Mouse (Mus musculus) T-cell, adult 66 days (primary cell): ENCODE results near the gene Pde4c. TPM values are rescaled to one million over a fixed set of nuclear protein-coding genes. Genes with fewer than 3 reads are reported as not detected.

Experiments used
- total RNA-seq, 2 experiments: library from RNA; stranded (reverse); gene quantifications; 3 replicates in 1 of 2; 4 replicates in 1 of 2; pipeline ENCODE4 v1.2.4; 2023

The Pde4c gene
- under 1 TPM; 0.32 to 0.47 TPM for total RNA-seq

DNA sequence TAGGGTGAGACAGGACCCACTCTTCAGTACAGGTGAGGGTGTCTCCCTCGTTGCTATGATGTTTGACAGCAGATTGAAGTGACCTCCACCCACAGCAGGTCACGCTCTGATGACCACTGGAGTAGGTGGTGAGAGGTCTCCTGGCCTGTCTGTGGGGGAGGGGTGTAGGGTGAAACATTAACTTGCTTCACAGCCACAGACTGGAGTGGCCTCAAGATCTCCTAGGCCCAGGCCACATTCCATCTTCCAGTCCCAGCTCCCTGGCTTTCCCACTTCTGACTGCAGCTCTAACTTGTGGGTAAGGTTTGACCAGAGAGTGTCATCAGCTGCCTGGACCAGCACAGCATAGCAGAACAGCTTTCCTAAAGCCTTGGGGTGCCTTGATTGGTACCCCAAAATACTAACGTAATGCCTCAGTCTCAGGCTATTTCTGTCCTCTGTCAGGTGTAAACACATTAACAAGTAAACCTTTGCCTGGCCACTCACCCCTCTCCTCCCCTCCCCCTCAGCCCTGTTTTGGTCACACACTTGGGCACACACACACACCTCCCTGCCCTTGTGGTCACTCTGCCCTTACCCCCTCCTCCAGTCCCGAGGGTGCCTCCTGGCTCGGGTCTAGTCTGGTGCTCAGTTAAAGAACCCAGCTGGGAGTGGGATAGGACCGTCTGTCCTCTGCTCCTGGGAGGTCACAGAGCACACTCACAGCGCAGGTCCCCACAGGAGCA lies at the start of gene Pde4c:
TSS of gene Pde4c (plus strand) at position 235 of the 725 bp plus-strand sequence.

DNA sequence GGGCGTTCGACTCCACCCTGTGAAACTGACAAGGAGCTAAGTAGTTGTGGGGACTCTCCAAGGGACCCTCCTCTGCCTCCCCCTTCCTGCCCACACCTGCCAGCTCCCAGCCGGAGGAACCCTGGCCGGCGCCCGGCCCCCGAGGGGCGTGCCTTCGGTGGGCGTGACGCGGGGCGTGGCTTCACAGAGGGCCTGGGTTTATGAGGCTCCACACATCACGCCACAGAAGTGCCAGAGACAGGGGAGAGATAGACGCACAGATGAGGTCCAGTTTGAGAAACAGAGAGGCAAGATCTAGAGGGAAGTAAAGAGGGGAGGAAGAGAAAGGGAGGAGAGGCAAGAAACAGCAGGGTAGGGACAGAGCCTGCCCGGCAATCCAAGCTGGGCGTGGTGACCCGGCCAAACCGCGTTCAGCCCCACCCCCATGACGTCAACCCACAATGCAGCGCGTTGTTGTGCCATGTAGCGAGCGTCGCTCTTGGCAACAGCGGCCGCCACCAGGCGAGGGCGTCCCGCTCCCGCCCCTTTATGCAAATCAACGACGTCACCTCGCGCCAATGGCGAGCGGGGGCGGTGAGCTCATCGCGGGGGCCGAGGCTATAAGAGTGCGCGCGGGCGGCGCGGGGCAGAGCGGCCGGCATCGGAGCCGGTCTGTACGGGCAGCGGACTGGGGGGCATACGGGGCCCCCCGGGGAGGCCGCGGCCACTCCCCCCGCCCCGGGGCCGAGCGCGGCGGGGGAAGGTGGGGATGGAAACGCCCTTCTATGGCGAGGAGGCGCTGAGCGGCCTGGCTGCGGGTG lies 25.0 kb upstream of the Pde4c start, which contains the start of gene Jund:
TSS of gene Jund (plus strand) at position 640 of the 800 bp plus-strand sequence.

DNA sequence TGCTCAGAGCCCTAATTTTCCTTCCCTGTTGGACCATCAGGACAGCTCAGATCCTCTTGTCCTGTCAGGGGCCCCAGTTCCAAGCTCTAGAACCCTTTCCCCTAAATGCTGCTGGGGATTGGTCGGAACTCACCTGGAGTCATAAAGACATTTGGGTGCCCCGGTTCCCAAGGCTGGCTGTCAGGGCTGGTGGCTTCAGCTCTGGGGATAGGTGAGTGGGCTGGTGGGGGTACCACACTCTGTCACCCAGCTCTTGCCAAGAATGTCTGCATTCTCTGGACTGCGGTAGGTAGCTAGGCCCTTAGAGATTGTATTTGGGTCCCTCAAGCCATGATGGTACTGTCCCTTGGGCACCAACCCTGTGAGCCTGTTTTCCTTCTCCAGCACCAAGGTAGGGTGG lies 20.2 kb upstream of the Pde4c start, which contains the start of gene Iqcn:
TSS of gene Iqcn (plus strand) at position 171 of the 400 bp plus-strand sequence.

DNA sequence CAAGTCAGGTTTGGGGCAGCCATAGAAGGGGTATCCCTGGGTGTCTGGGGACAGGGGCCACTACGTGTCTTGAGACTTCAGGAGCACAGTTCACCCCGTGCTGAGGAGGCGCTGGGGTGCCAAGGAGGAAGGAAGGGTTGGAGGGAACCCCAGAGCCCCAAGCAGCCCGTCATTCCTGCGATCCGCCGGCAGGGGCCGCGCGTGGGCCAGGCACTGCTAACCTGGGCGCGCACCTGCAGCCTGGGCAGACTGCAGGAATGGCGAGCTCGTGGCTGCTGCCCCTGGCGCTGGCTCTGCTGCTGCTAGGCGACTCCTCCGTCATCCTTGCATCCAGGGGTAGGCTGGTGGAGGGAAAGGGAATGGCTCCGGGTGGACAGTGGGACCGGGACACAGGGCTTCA lies 5.2 kb upstream of the Pde4c start, which contains the start of gene Gm3336:
TSS of gene Gm3336 (plus strand) at position 247 of the 400 bp plus-strand sequence.

DNA sequence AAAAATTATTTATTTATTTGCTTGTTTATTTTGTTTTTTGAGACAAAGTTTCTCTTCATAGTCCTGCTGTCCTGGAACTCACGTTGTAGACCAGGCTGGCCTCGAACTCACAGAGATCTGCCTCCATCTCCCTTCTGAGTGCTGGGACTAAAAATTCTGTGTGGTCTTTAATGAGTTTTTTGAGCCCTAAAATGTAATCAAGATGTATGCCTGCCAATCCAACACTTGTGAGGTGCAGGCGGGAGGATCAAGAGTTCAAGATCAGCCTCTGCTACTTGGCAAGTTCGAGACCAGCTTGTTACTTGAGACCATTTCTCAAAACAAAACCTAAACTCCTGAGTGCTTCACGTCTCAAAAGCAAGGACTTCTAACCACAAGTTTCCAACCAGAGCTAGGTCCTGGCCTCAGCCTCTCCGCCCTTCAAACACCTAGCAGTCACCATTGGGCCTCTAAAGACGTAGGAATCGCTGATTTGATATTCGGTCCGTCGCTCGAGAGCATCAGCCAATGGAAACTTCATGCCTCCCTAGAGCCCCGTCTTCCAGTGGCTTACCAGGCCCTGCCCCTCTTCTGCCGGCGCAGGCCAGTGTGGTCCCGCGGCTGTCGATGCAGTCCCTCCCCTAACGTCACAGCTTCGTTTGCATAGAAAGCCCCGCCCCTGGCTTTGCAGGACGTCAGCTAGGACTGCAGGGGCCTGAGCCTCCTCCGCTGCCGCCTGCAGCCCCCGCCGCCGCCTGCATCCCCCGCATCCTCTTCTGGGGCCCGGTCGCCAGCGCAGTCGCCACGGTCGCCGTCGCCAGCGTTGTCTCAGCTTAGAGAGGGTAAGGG lies 30.7 kb downstream of the Pde4c start, which contains the start of gene Rab3a:
TSS of gene Rab3a (plus strand) at position 637 of the 828 bp plus-strand sequence.

DNA sequence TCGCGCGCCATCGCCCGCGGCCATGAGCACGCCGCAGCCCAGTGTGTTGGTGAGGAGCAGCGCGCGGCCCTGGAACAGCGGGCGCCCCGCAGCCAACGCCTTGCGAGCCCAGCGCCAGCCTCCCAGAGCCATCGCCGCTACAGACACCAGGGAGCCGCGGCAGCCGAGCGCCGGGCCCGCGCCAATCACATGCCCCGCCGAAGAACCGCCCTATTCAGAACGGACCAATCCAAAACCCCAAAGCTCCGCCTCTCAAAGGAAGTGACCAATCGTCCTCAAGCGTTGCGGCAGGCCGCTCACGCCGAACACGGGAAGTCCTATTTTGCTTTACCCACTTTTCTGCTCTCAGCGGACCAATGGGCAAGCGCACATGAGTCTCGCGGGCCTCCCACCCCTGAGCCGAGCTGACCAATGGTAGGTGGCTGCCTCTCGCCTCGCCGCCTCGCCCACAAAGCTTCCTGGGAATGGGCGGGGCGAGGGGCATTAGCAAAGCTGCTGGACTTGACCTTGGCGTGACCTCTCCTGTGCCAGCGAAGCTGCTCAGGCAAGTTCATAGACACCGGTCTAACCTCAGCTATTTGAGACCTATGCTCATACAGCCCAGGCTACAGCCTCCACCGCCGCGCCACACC lies 37.4 kb downstream of the Pde4c start, which contains the start of gene Mpv17l2:
TSS of gene Mpv17l2 (minus strand) at position 172 of the 632 bp plus-strand sequence.

DNA sequence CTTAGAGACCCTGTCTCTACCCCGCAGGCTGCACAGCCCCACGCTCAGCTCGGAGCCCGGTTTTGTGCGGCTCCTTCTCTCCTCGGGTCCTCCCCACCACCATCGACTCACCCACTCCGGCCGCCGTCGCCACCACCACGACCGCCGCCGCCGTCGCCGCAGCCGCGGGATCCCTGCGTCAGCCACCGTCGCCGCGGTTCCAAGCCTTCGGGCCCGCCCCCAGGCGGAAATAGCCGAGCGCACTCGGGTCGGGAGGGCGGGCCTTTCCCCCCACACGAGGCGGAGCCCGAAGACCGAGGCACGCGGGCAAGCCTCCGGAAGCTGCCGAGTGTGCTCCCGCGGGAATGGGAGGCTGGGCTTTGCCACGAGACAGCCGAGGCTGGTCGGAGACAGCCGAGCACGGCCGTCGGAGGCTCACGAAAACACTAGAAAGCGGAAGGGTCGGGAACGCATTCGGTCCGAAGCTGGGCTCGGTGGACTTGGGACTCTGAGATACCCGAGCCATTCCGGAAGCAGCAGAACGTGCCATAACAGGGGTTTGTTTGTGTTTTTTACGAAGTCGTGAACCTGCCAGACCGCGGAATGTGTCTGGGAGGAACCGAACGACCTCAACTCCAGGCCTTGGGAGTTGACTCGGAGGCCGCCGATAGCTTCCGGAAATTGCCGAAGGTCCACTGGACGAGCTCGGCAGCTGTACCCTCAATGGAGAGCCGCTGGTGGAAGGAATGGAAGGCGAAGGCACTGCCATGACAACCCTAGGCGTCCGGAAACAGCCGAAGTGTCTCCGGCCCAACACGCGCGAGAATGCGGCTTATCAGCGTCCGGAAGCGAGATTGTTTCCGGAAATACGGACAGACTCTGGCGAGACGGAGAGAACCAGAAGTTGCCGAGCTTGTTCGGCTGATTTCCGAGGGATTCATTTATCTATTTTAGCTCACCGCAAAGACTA lies 53.2 kb downstream of the Pde4c start, which contains the start of gene Pik3r2:
TSS of gene Pik3r2 (minus strand) at position 218 of the 949 bp plus-strand sequence.

Other genes with a start within 250 kb of the Pde4c start
- 10 to 100 TPM in 1 of 2 experiments, 1 to 10 TPM in 1; 9.8 to 10.7 TPM for gene Klhl26, start 246.8 kb upstream of the Pde4c start, total RNA-seq
- gene Tmem59l, start 236.4 kb upstream of the Pde4c start, total RNA-seq: not detected
- not detected for gene Crlf1, start 230.6 kb upstream of the Pde4c start, total RNA-seq
- gene Rex1bd, start 217.0 kb upstream of the Pde4c start, total RNA-seq: 10 to 100 TPM; 64.4 to 64.7 TPM
- 1,000 to 10,000 TPM; 3,558 to 3,776 TPM for gene Uba52, start 212.9 kb upstream of the Pde4c start, total RNA-seq
- gene Fkbp8, start 196.0 kb upstream of the Pde4c start, total RNA-seq: 100 to 1,000 TPM; 257 to 281 TPM
- 10 to 100 TPM; 57.3 to 61.1 TPM for gene Kxd1, start 195.8 kb upstream of the Pde4c start, total RNA-seq
- 10 to 100 TPM; 27.8 to 29.0 TPM for gene Ell, start 184.3 kb upstream of the Pde4c start, total RNA-seq
- 10 to 100 TPM; 76.4 to 85.3 TPM for gene Isyna1, start 129.3 kb upstream of the Pde4c start, total RNA-seq
- 100 to 1,000 TPM in 1 of 2 experiments, 10 to 100 TPM in 1; 93.5 to 116 TPM for gene Ssbp4, start 114.8 kb upstream of the Pde4c start, total RNA-seq
- gene Lrrc25, start 107.6 kb upstream of the Pde4c start, total RNA-seq: 1 to 10 TPM in 1 of 2 experiments, under 1 TPM in 1; 0.98 to 1.3 TPM
- not detected for gene Gdf15, start 91.3 kb upstream of the Pde4c start, total RNA-seq
- gene Pgpep1, start 63.3 kb upstream of the Pde4c start, total RNA-seq: 1 to 10 TPM; 2.6 to 3.7 TPM
- gene Lsm4, start 50.5 kb upstream of the Pde4c start, total RNA-seq: 100 to 1,000 TPM; 133 to 142 TPM
- gene Jund, start 24.8 kb upstream of the Pde4c start, total RNA-seq: 100 to 1,000 TPM; 758 to 827 TPM
- gene Iqcn, start 20.3 kb upstream of the Pde4c start, total RNA-seq: 1 to 10 TPM; 3.7 to 7.6 TPM
- gene Gm3336, start 5.2 kb upstream of the Pde4c start, total RNA-seq: not detected
- gene Rab3a, start 31.0 kb downstream of the Pde4c start, total RNA-seq: 1 to 10 TPM; 6.0 to 6.4 TPM
- gene Mpv17l2, start 37.2 kb downstream of the Pde4c start, total RNA-seq: 10 to 100 TPM; 20.7 to 25.0 TPM
- gene Pik3r2, start 53.0 kb downstream of the Pde4c start, total RNA-seq: 10 to 100 TPM; 14.2 to 17.2 TPM
- 100 to 1,000 TPM; 188 to 190 TPM for gene Mast3, start 81.3 kb downstream of the Pde4c start, total RNA-seq
- gene Il12rb1, start 84.7 kb downstream of the Pde4c start, total RNA-seq: 10 to 100 TPM in 1 of 2 experiments, 1 to 10 TPM in 1; 8.1 to 19.1 TPM
- 10 to 100 TPM; 36.5 to 42.1 TPM for gene Arrdc2, start 116.0 kb downstream of the Pde4c start, total RNA-seq
- not detected for gene Kcnn1, start 139.5 kb downstream of the Pde4c start, total RNA-seq
- 10 to 100 TPM; 36.5 to 43.1 TPM for gene Ccdc124, start 150.2 kb downstream of the Pde4c start, total RNA-seq
- gene Slc5a5, start 169.0 kb downstream of the Pde4c start, total RNA-seq: not detected
- gene Rpl18a, start 173.7 kb downstream of the Pde4c start, total RNA-seq: 1,000 to 10,000 TPM; 4,919 to 4,946 TPM
- 10 to 100 TPM; 61.1 to 74.6 TPM for gene Map1s, start 182.2 kb downstream of the Pde4c start, total RNA-seq